Mouse (Mus musculus): ENCODE results near the gene Foxj1. TPM values are rescaled to one million over a fixed set of nuclear protein-coding genes. Genes with fewer than 3 reads are reported as not detected.

Foxj1 gene
- total RNA-seq, 2 experiments from 2014 or later: 6.6 to 9.3 TPM

DNA sequence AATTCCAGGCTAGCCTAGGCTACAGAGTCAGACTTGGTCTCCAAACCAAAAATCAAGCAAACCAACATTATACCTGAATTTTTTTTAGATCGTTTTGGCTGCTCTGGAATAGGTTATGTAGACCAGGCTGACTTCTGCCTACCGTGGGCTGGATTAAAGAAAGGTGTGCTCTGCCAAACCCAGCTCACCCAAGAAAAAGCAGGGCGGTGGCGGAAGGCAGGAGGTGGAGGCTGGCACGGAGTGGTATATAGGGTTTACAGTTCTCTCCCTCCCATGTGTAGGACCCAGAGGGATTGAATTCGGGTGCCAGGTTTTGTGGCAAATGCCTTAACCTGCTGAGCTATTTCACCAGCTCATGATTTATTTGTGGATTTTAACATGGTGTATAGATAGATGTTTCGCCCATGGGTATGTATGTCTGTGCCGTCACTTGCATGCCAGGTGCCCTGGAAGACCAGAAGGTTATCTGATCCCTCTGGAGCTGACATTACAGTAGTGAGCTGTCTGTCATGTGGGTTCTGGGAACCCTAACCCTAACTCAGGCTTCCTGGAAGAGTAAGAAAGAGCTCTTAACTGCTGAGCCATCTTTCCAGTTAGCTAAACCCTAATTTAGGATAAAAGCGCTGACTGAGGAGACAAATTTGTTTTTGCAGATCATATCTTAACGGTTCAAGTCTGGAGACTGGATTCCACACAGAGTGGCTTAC, 28.0 kb downstream of the Foxj1 start, which contains the start of gene Exoc7:
Gene Exoc7 (minus strand): TSS at position 215 of the 707 bp plus-strand sequence.
- DNase-seq: no peak
- intact Hi-C loops (cut with DNase I): no loop called here

- intact Hi-C loops (cut with DNase I): no loop called here
- peak; percentile 96 for DNase-seq
Measured at GRCm38 (mm10) chr11:116306126-116306982, 28.8 kb downstream of the Foxj1 start.

DNA sequence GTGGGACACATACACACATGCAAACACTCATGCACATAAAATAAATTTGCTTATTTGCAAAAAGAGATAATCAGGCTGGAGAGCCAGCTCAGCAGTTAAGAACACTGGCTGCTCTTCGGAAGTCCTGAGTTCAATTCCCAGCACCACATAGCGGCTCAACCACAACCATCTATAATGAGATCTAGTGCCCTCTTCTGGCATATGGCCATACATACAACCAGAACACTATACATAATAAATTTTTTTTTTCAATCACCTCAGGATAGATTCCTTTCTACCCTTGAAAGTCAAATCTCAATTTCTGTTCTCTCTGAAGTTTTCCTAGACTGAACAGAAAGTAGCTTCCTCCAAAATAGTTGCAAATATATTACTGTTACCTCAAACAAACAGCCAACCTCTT, 29.8 kb downstream of the Foxj1 start:
- intact Hi-C loops (cut with DNase I): no loop called here
- no peak for DNase-seq

DNA sequence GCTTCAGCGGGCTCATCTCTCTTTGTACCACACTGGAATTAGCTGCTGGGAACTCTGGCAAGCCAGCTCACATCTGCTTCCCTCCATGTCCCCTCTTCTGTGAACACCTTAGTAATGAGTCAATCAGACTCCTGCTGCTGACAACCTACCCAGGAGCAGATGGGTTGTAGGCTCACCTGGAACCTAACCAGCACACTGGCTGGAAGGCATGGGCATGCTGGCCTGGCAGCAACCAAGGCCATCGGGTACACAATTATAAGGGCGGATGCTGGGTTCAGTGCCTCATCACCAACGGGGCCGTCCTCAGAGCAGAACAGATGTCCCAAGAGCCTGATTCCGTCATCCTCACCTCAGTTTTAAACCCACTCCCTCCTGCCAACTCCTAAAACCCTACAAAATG, 36.6 kb downstream of the Foxj1 start:
- no peak for DNase-seq
- intact Hi-C loops (cut with DNase I): no loop called here

DNA sequence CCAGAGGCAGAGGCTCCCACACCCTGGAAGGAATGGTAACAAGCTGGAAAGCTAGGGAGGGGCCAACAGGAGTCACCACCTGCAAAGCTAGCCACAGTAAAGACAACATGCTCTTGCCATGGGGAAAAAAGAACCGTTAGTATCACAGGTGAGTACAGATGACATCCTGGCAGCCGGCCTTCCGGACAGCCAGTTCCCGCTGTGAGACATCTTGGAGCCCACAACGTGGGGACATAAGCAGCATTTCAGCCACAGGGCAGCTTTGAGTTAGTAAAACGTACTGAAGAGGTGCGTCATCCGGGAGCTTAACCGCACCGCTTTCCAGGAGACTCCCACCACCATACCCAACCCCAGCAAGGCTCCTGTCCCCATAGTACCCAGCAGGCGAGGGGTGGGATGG, 37.0 kb downstream of the Foxj1 start:
- intact Hi-C loops (cut with DNase I): no loop called here

GRCm38 (mm10) chr11:116297017-116297416, 38.2 kb downstream of the Foxj1 start:
- DNase-seq: no peak
- intact Hi-C loops (cut with DNase I): no loop called here

More for the DNA sequence above, 37.0 kb downstream of the Foxj1 start:
- DNase-seq: no peak

GRCm38 (mm10) chr11:116296191-116296734, 38.9 kb downstream of the Foxj1 start:
- DNase-seq: no peak
- intact Hi-C loops (cut with DNase I): no loop called here

- intact Hi-C loops (cut with DNase I): no loop called here
- DNase-seq: peak; percentile 57
Measured at GRCm38 (mm10) chr11:116294319-116294718, 40.9 kb downstream of the Foxj1 start.

DNA sequence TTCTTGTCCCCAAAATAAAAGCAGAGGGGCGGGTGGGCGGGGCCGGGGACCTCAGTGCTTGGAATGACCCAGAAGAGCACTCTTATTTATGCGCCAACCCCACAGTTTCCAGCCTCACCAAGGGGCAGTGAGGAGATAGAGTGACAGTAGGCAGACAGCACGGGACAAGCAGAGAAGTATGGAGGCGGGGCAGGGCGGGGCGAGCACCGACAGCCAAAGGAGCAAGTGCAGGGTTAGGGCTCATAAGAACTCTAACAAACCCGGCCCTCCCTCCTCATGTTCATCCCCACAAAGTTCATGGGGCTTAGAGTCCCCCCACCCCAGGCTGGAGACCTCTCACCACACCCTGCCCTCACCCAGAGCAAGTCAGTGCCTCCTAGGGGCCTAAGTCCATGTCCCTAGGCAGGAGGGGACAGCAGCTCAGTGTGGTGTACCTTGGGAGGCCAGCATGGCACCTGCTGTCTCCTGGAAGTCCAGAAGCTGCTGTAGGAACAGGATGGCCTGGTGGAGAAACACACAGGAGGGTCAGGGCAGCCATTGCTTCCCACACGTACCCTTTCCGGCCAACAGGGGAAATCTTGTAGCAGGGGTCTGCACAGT, 41.6 kb downstream of the Foxj1 start:
- intact Hi-C loops (cut with DNase I): no loop called here
- DNase-seq: no peak

- DNase-seq: no peak
- intact Hi-C loops (cut with DNase I): no loop called here
Measured at GRCm38 (mm10) chr11:116292401-116292800, 42.8 kb downstream of the Foxj1 start.

GRCm38 (mm10) chr11:116290556-116290955, 44.6 kb downstream of the Foxj1 start:
- intact Hi-C loops (cut with DNase I): no loop called here
- no peak for DNase-seq

- intact Hi-C loops (cut with DNase I): no loop called here
- DNase-seq: no peak
Measured at GRCm38 (mm10) chr11:116287351-116287750, 47.8 kb downstream of the Foxj1 start.

GRCm38 (mm10) chr11:116285770-116286191, 49.4 kb downstream of the Foxj1 start:
- DNase-seq: peak; percentile 48
- intact Hi-C loops (cut with DNase I): no loop called here

GRCm38 (mm10) chr11:116283982-116284381, 51.2 kb downstream of the Foxj1 start:
- intact Hi-C loops (cut with DNase I): no loop called here
- DNase-seq: no peak

DNA sequence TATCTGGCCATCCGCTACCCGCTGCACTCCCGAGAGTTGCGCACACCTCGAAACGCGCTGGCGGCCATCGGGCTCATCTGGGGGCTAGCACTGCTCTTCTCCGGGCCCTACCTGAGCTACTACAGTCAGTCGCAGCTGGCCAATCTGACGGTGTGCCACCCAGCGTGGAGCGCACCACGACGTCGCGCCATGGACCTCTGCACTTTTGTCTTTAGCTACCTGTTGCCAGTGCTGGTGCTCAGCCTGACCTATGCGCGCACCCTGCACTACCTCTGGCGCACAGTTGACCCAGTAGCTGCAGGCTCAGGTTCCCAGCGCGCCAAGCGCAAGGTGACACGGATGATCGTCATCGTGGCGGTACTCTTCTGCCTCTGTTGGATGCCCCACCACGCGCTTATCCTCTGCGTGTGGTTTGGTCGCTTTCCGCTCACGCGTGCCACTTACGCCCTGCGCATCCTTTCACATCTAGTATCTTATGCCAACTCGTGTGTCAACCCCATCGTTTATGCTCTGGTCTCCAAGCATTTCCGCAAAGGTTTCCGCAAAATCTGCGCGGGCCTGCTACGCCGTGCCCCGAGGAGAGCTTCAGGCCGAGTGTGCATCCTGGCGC, 52.2 kb downstream of the Foxj1 start:
- intact Hi-C loops (cut with DNase I): no loop called here
- no peak for DNase-seq

- DNase-seq: no peak
- intact Hi-C loops (cut with DNase I): no loop called here
Measured at GRCm38 (mm10) chr11:116282089-116282488, 53.1 kb downstream of the Foxj1 start.

DNA sequence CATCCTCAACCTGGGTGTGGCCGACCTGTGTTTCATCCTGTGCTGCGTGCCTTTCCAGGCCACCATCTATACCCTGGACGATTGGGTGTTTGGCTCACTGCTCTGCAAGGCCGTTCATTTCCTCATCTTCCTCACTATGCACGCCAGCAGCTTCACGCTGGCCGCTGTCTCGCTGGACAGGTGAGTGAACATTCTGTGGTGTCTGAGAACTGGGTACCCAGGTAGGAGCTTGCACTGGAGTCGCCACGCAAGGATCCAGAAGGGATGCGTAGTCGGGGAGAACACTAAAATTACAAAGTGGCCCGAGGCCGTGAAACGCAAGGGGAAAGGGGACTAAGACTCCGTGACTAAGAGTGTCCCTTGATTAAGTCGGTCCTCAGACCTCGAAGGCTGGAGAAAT, 53.5 kb downstream of the Foxj1 start:
- no peak for DNase-seq
- intact Hi-C loops (cut with DNase I): no loop called here

DNA sequence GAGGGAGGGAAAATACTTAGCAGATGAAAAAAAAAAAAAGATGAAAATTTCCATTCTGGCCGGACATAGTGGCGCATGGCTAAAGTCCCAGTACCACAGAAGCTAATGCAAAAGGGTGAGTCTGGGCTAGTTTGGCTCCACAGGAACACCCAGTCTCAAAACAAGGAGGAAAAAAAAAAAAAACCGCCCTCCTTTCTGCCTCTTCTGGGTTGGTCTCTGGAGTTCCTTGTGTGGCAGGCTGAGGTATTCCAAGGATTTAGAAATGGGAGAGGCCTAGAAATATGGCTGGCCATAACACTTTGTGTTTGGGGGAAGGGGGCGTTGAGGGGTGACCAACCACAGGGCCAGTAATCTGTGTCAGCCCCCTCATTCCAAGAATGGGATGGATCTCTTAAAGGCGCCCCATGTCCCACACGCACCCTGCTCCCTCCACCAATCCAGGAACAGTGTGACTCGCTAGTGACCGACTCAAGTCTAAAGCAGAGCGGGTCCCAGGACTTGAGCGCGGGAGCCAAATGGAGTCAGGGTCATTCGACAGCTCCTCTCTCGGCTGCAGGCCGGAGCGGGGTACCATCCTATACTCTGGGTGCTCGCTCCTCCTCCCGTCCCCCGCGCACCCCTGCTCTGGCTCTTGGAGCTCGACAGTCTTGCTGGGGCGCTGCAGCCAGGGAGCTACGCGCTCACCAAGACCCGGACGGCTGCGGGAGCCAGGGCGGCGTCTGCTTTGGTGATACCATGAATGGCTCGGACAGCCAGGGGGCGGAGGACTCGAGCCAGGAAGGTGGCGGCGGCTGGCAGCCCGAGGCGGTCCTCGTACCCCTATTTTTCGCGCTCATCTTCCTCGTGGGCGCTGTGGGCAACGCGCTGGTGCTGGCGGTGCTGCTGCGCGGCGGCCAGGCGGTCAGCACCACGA, 54.2 kb downstream of the Foxj1 start, which contains the start of gene Galr2:
Gene Galr2 (plus strand): TSS at position 189 of the 913 bp plus-strand sequence.
- intact Hi-C loops (cut with DNase I): no loop called here
- no peak for DNase-seq

Data from left cerebral cortex, postnatal 4 days (tissue).